8 mouse cellular contexts compared by ENCODE assay signal in genomic region chr2:60881571-60882041, GRCm38 (mm10).
DNase-seq lines count a peak whose midpoint lies in the region; ATAC-seq and TF ChIP-seq lines count a peak whose summit lies in the region.

No protein-coding gene starts in this region.

- H3K27me3 ChIP-seq in hindbrain, embryonic 10.5 days (ENCODE audit: insufficient read depth, poor library complexity, severe bottlenecking): peaks cover 31% of the 10 kb centered on the region
- H3K27me3 ChIP-seq in midbrain, embryonic 12.5 days: peaks cover 46% of the 10 kb centered on the region

- no peak for TF ChIP-seq POLR2A in lung, adult 2 months (IDR thresholded peaks at IDR 0.05; ENCODE audit: borderline replicate concordance, extremely low read depth, low read depth, low read length)

- TF ChIP-seq CTCF in lung, adult 2 months (IDR thresholded peaks at IDR 0.05; ENCODE audit: insufficient read depth, low read length): no peak

- intact Hi-C loops in left cerebral cortex, postnatal 10 days (cut with DNase I): no loop called here

- 3% methylated on average over 27 of the region's 27 CpGs for WGBS in lung, adult 2 months
- 1% methylated on average over 27 of the region's 27 CpGs for WGBS in hindbrain, embryonic 10.5 days
- WGBS in midbrain, embryonic 12.5 days: 3% methylated on average over 13 of the region's 27 CpGs

- H3K4me2 ChIP-seq in midbrain, embryonic 12.5 days (replicated peaks): peak overlapping the region; percentile 94

- no peaks in the 10 kb centered on the region for H3K9me3 ChIP-seq in hindbrain, embryonic 10.5 days
- no peaks in the 10 kb centered on the region for H3K9me3 ChIP-seq in midbrain, embryonic 12.5 days

- peaks cover 40% of the 10 kb centered on the region for H3K4me1 ChIP-seq in lung, adult 2 months (ENCODE audit: control insufficient read depth, insufficient read depth, low read length)
- peaks cover 35% of the 10 kb centered on the region for H3K4me1 ChIP-seq in brown adipose tissue, adult 24 weeks (ENCODE audit: control insufficient read depth, insufficient read depth, insufficient read length, low read length)
- peaks cover 68% of the 10 kb centered on the region for H3K4me1 ChIP-seq in hindbrain, embryonic 10.5 days (replicated peaks)
- peaks cover 12% of the 10 kb centered on the region for H3K4me1 ChIP-seq in midbrain, embryonic 12.5 days

- peak overlapping the region; percentile 94 for H3K27ac ChIP-seq in brown adipose tissue, adult 24 weeks (replicated peaks; ENCODE audit: low read depth, low read length)
- peak overlapping the region; percentile 98 for H3K27ac ChIP-seq in hindbrain, embryonic 10.5 days
- no peak overlapping the region for H3K27ac ChIP-seq in midbrain, embryonic 12.5 days (replicated peaks)

- ATAC-seq in midbrain, embryonic 12.5 days (ENCODE audit: low FRiP score, low read depth): no peak; the same call in 1 of the 2 replicates

- H3K4me3 ChIP-seq in lung, adult 2 months (replicated peaks; ENCODE audit: extremely low read depth, low read depth, low read length): peak overlapping the region; percentile 85
- H3K4me3 ChIP-seq in brown adipose tissue, adult 24 weeks (ENCODE audit: insufficient read depth, low read depth, low read length): peak overlapping the region; percentile 99
- peak overlapping the region; percentile 97 for H3K4me3 ChIP-seq in hindbrain, embryonic 10.5 days
- peak overlapping the region; percentile 83 for H3K4me3 ChIP-seq in midbrain, embryonic 12.5 days

- no peaks in the 10 kb centered on the region for H3K36me3 ChIP-seq in hindbrain, embryonic 10.5 days
- H3K36me3 ChIP-seq in midbrain, embryonic 12.5 days: no peaks in the 10 kb centered on the region

- DNase-seq in lung, adult 2 months: no peak
- no peak for DNase-seq in lung, postnatal 4 days
- DNase-seq in hindbrain, embryonic 10.5 days (ENCODE audit: low spot score): peak; percentile 54
- no peak for DNase-seq in frontal cortex, postnatal 36 days (ENCODE audit: low spot score in 2 of 2)
- DNase-seq in left cerebral cortex, postnatal 10 days (ENCODE audit: extremely low spot score in 1 of 2, low spot score in 2 of 2): no peak
- DNase-seq in cerebellum, postnatal 4 days (ENCODE audit: low spot score in 2 of 2): no peak

- peak overlapping the region; percentile 81 for H3K9ac ChIP-seq in midbrain, embryonic 12.5 days (replicated peaks)
